Mouse (Mus musculus): ENCODE measurements at regions not wholly inside any gene's neighbourhood (a gene's known extent, or its start where the extent isn't known, plus 50 kb on each side); places are given as distances from the start of the nearest gene placed in this dataset.

- H3K79me2 ChIP-seq (replicated peaks; ENCODE audit: control insufficient read depth, insufficient read depth, low read length), result no peaks in the 10 kb centered on the region
- H3K9ac ChIP-seq (ENCODE audit: low read depth, low read length), result no peak overlapping the region
- 45% methylated on average over 5 of the region's 5 CpGs for WGBS
- H3K4me3 ChIP-seq, result no peak overlapping the region
- peaks cover 2% of the 10 kb centered on the region for H3K36me3 ChIP-seq (ENCODE audit: control insufficient read depth, insufficient read depth, low read length)
- peak overlapping the region; percentile 59 for H3K27ac ChIP-seq
- peaks cover 10% of the 10 kb centered on the region for H3K4me1 ChIP-seq (ENCODE audit: control insufficient read depth, insufficient read depth, low read length)
- DNase-seq, result peak in 1 of 2 experiments; percentile 23
- no peaks in the 10 kb centered on the region for H3K27me3 ChIP-seq (ENCODE audit: control insufficient read depth, insufficient read depth, low read length)
- TF ChIP-seq EP300 (IDR thresholded peaks at IDR 0.05; ENCODE audit: insufficient read depth, low read depth, low read length) (no peak), POLR2A (IDR thresholded peaks at IDR 0.05; ENCODE audit: insufficient read depth, low read depth, low read length) (no peak), CTCF (IDR thresholded peaks at IDR 0.05) (no peak)
- intact Hi-C loops (cut with DNase I), result loop anchor here (5.0 kb wide), 1 partner anchor 104 kb away; no protein-coding TSS in a partner anchor
These were observed 336.3 kb upstream of the Adgrl2 start for GRCm38 (mm10) chr3:149326664-149327063.

- no peak for DNase-seq
- intact Hi-C loops (cut with DNase I), result no loop called here
- TF ChIP-seq POLR2A (IDR thresholded peaks at IDR 0.05; ENCODE audit: insufficient read depth, low read depth, low read length), result no peak
- TF ChIP-seq CTCF (IDR thresholded peaks at IDR 0.05), result no peak
- no peak for TF ChIP-seq EP300 (IDR thresholded peaks at IDR 0.05; ENCODE audit: insufficient read depth, low read depth, low read length)
- peaks cover 2% of the 10 kb centered on the region for H3K36me3 ChIP-seq (ENCODE audit: control insufficient read depth, insufficient read depth, low read length)
- no peaks in the 10 kb centered on the region for H3K79me2 ChIP-seq (replicated peaks; ENCODE audit: control insufficient read depth, insufficient read depth, low read length)
- no peak overlapping the region for H3K27ac ChIP-seq
- no peaks in the 10 kb centered on the region for H3K27me3 ChIP-seq (ENCODE audit: control insufficient read depth, insufficient read depth, low read length)
- H3K4me1 ChIP-seq (ENCODE audit: control insufficient read depth, insufficient read depth, low read length), result peaks cover 2% of the 10 kb centered on the region
- no peak overlapping the region for H3K4me3 ChIP-seq
- 88% methylated on average over 2 of the region's 2 CpGs for WGBS
- no peak overlapping the region for H3K9ac ChIP-seq (ENCODE audit: low read depth, low read length)
These were observed 333.7 kb upstream of the Adgrl2 start for GRCm38 (mm10) chr3:149324088-149324487.

GRCm38 (mm10) chr3:149318728-149319127 lies 328.4 kb upstream of the Adgrl2 start:
- TF ChIP-seq CTCF (IDR thresholded peaks at IDR 0.05) (no peak), EP300 (IDR thresholded peaks at IDR 0.05; ENCODE audit: insufficient read depth, low read depth, low read length) (no peak), POLR2A (IDR thresholded peaks at IDR 0.05; ENCODE audit: insufficient read depth, low read depth, low read length) (no peak)
- no peak for DNase-seq
- Histone ChIP-seq H3K9ac (ENCODE audit: low read depth, low read length) (no peak overlapping the region), H3K27ac (no peak overlapping the region), H3K79me2 (replicated peaks; ENCODE audit: control insufficient read depth, insufficient read depth, low read length) (no peaks in the 10 kb centered on the region), H3K4me1 (ENCODE audit: control insufficient read depth, insufficient read depth, low read length) (no peaks in the 10 kb centered on the region), H3K27me3 (ENCODE audit: control insufficient read depth, insufficient read depth, low read length) (no peaks in the 10 kb centered on the region), H3K4me3 (no peak overlapping the region), H3K36me3 (ENCODE audit: control insufficient read depth, insufficient read depth, low read length) (no peaks in the 10 kb centered on the region)
- intact Hi-C loops (cut with DNase I), result no loop called here
- WGBS, result 68% methylated on average over 9 of the region's 9 CpGs

- intact Hi-C loops (cut with DNase I), result no loop called here
- no peak overlapping the region for H3K4me3 ChIP-seq
- no peak for TF ChIP-seq EP300 (IDR thresholded peaks at IDR 0.05; ENCODE audit: insufficient read depth, low read depth, low read length)
- no peak for TF ChIP-seq CTCF (IDR thresholded peaks at IDR 0.05)
- no peak for TF ChIP-seq POLR2A (IDR thresholded peaks at IDR 0.05; ENCODE audit: insufficient read depth, low read depth, low read length)
- 83% methylated on average over 4 of the region's 4 CpGs for WGBS
- no peaks in the 10 kb centered on the region for H3K4me1 ChIP-seq (ENCODE audit: control insufficient read depth, insufficient read depth, low read length)
- no peaks in the 10 kb centered on the region for H3K79me2 ChIP-seq (replicated peaks; ENCODE audit: control insufficient read depth, insufficient read depth, low read length)
- H3K27me3 ChIP-seq (ENCODE audit: control insufficient read depth, insufficient read depth, low read length), result no peaks in the 10 kb centered on the region
- no peak for DNase-seq
- H3K36me3 ChIP-seq (ENCODE audit: control insufficient read depth, insufficient read depth, low read length), result no peaks in the 10 kb centered on the region
- H3K9ac ChIP-seq (ENCODE audit: low read depth, low read length), result no peak overlapping the region
- no peak overlapping the region for H3K27ac ChIP-seq
These were observed 323.9 kb upstream of the Adgrl2 start for GRCm38 (mm10) chr3:149314258-149314657.

GRCm38 (mm10) chr3:149313217-149313616 lies 322.9 kb upstream of the Adgrl2 start:
- no peak for DNase-seq
- intact Hi-C loops (cut with DNase I), result no loop called here
- H3K9ac ChIP-seq (ENCODE audit: low read depth, low read length), result no peak overlapping the region
- no peak overlapping the region for H3K27ac ChIP-seq
- no peaks in the 10 kb centered on the region for H3K36me3 ChIP-seq (ENCODE audit: control insufficient read depth, insufficient read depth, low read length)
- TF ChIP-seq EP300 (IDR thresholded peaks at IDR 0.05; ENCODE audit: insufficient read depth, low read depth, low read length) (no peak), POLR2A (IDR thresholded peaks at IDR 0.05; ENCODE audit: insufficient read depth, low read depth, low read length) (no peak), CTCF (IDR thresholded peaks at IDR 0.05) (no peak)
- no peaks in the 10 kb centered on the region for H3K27me3 ChIP-seq (ENCODE audit: control insufficient read depth, insufficient read depth, low read length)
- no peak overlapping the region for H3K4me3 ChIP-seq
- H3K79me2 ChIP-seq (replicated peaks; ENCODE audit: control insufficient read depth, insufficient read depth, low read length), result no peaks in the 10 kb centered on the region
- no peaks in the 10 kb centered on the region for H3K4me1 ChIP-seq (ENCODE audit: control insufficient read depth, insufficient read depth, low read length)
- 93% methylated on average over 6 of the region's 6 CpGs for WGBS

- Histone ChIP-seq H3K27me3 (ENCODE audit: control insufficient read depth, insufficient read depth, low read length) (no peaks in the 10 kb centered on the region), H3K9ac (ENCODE audit: low read depth, low read length) (no peak overlapping the region), H3K36me3 (ENCODE audit: control insufficient read depth, insufficient read depth, low read length) (no peaks in the 10 kb centered on the region), H3K4me1 (ENCODE audit: control insufficient read depth, insufficient read depth, low read length) (no peaks in the 10 kb centered on the region), H3K27ac (no peak overlapping the region), H3K4me3 (no peak overlapping the region), H3K79me2 (replicated peaks; ENCODE audit: control insufficient read depth, insufficient read depth, low read length) (no peaks in the 10 kb centered on the region)
- TF ChIP-seq EP300 (IDR thresholded peaks at IDR 0.05; ENCODE audit: insufficient read depth, low read depth, low read length) (no peak), POLR2A (IDR thresholded peaks at IDR 0.05; ENCODE audit: insufficient read depth, low read depth, low read length) (no peak), CTCF (IDR thresholded peaks at IDR 0.05) (no peak)
- intact Hi-C loops (cut with DNase I), result no loop called here
- 94% methylated on average over 8 of the region's 8 CpGs for WGBS
- DNase-seq, result no peak
These were observed 321.2 kb upstream of the Adgrl2 start for GRCm38 (mm10) chr3:149311576-149311975.
